Mouse (Mus musculus): Measurements from ENCODE around the gene Mgst3. TPM values are rescaled to one million over a fixed set of nuclear protein-coding genes. Genes with fewer than 3 reads are reported as not detected.

Gene Mgst3
- polyA plus RNA-seq, 1 experiment from 2014 or later: 404 TPM

GRCm38 (mm10) chr1:167387310-167387709 lies 6.3 kb downstream of the Mgst3 start:
- no peak for ATAC-seq (ENCODE audit: insufficient read depth)
- Histone ChIP-seq H3K27me3 (no peaks in the 10 kb centered on the region), H3K4me3 (replicated peaks) (0 out of 2 replicates have a peak overlapping the region, but pooled peaks have one; percentile 79), H3K4me2 (peak overlapping the region; percentile 79), H3K4me1 (replicated peaks) (peaks cover 93% of the 10 kb centered on the region), H3K9me3 (replicated peaks) (no peaks in the 10 kb centered on the region), H3K36me3 (replicated peaks) (peaks cover 51% of the 10 kb centered on the region), H3K27ac (replicated peaks) (peak overlapping the region; percentile 80), H3K9ac (peak overlapping the region; percentile 41)
- 59% methylated on average over 2 of the region's 2 CpGs for WGBS (ENCODE audit: insufficient replicate concordance)

DNA sequence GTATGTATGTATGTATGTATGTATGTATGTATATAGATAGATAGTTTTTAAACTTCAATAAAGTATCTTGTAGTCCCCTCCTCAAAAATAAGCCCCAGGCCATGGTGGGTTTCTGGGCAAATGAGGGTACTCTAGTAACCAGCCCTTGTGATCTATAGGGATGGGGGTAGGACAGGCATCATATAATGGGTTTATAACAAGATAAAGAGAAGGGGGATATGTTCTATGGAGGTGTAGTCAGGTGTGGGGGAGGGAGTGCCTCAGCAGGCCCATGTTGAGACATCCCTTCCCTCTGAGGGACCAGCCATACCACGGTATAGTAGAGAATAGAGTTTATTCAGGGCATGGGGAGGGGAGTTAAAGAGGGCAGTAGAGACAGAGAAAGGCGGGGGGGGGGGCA lies 7.2 kb downstream of the Mgst3 start:
- ATAC-seq (ENCODE audit: insufficient read depth): no peak
- Histone ChIP-seq H3K36me3 (replicated peaks) (peaks cover 51% of the 10 kb centered on the region), H3K4me3 (replicated peaks) (no peak overlapping the region), H3K9ac (peak overlapping the region; percentile 39; the same call in 1 of the 2 replicates), H3K27ac (replicated peaks) (peak overlapping the region; percentile 80), H3K4me2 (peak overlapping the region; percentile 79), H3K4me1 (replicated peaks) (peaks cover 97% of the 10 kb centered on the region), H3K9me3 (replicated peaks) (no peaks in the 10 kb centered on the region), H3K27me3 (no peaks in the 10 kb centered on the region)
- WGBS (ENCODE audit: insufficient replicate concordance): 65% methylated on average over 2 of the region's 2 CpGs

DNA sequence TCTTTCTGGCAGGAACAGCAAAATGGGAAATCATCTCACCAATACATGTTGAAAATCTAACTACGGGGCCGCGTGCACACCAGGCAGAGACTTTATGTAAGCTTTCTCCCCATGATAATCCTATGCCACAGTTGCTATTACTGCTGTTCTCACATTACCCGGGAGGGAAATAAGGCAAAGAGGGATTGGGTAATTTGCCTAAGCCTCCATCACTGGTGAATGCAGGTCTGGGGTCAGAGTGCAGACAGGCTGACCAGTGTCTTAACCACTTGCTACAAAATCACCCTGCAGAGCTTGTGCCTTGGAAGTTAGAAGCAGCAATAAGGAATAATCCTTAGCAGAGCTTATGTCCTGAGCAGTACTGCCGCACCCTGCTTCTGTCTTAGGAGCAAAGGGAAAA lies 8.0 kb downstream of the Mgst3 start:
- peak overlapping the region; percentile 50 for H3K9ac ChIP-seq
- 70% methylated on average over 5 of the region's 5 CpGs for WGBS (ENCODE audit: insufficient replicate concordance)
- H3K36me3 ChIP-seq (replicated peaks): peaks cover 46% of the 10 kb centered on the region
- no peaks in the 10 kb centered on the region for H3K27me3 ChIP-seq
- H3K4me1 ChIP-seq (replicated peaks): peaks cover 97% of the 10 kb centered on the region
- H3K9me3 ChIP-seq (replicated peaks): no peaks in the 10 kb centered on the region
- peak overlapping the region; percentile 97 for H3K27ac ChIP-seq (replicated peaks)
- peak overlapping the region; percentile 66 for H3K4me2 ChIP-seq
- no peak overlapping the region; the same call in 1 of the 2 replicates for H3K4me3 ChIP-seq (replicated peaks)
- no peak for ATAC-seq (ENCODE audit: insufficient read depth)

DNA sequence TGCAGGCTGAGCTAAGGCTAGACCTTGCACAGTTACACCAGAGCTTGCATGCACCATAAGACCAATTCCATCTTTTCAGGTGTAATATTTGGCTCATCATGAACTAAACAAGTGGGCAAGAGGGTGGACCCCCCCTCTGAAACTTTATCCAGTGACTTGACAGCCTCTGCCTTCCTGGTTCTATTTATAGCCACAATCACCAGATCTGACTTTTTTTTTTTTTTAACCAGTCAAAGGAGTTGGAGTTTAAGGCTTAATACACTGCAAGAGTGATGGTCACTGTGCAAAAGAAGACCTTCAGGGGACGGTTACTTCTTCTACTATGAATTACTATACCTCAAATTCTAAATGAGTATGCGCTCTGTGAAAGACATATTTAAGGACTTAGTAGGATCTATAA lies 8.4 kb downstream of the Mgst3 start:
- Histone ChIP-seq H3K4me3 (replicated peaks) (no peak overlapping the region), H3K4me2 (peak overlapping the region; percentile 66), H3K9ac (peak overlapping the region; percentile 50), H3K27ac (replicated peaks) (peak overlapping the region; percentile 97), H3K27me3 (no peaks in the 10 kb centered on the region), H3K9me3 (replicated peaks) (no peaks in the 10 kb centered on the region), H3K4me1 (replicated peaks) (peaks cover 97% of the 10 kb centered on the region), H3K36me3 (replicated peaks) (peaks cover 46% of the 10 kb centered on the region)
- WGBS (ENCODE audit: insufficient replicate concordance): 78% methylated on average over 2 of the region's 2 CpGs
- no peak for ATAC-seq (ENCODE audit: insufficient read depth)

DNA sequence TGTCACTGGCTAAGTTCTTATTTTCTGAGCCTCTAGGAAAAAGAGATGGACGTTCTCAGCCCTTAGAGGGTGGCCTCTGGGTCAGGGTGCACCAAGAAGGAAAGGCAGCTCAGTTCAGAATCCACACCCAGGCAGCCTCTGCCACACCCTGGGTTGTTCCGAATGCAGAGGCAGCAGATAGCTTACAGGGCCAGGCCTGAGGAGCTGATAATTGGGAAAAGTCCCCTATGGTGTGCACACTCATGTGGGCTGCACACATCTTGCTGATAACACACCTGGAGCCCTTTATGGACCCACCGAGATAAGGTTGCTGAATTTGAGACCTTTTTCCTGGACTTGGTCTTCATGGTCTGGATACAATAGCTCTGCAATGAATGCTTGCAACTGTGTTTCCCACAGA lies 9.5 kb downstream of the Mgst3 start:
- H3K9ac ChIP-seq: peak overlapping the region; percentile 50
- H3K9me3 ChIP-seq (replicated peaks): no peaks in the 10 kb centered on the region
- ATAC-seq (ENCODE audit: insufficient read depth): peak; percentile 99
- peak overlapping the region; percentile 66 for H3K4me2 ChIP-seq
- peak overlapping the region; percentile 97 for H3K27ac ChIP-seq (replicated peaks)
- WGBS (ENCODE audit: insufficient replicate concordance): 16% methylated on average over 3 of the region's 3 CpGs
- H3K27me3 ChIP-seq: no peaks in the 10 kb centered on the region
- peak overlapping the region; percentile 32 for H3K4me3 ChIP-seq (replicated peaks)
- peaks cover 46% of the 10 kb centered on the region for H3K36me3 ChIP-seq (replicated peaks)
- peaks cover 97% of the 10 kb centered on the region for H3K4me1 ChIP-seq (replicated peaks)

- Histone ChIP-seq H3K9me3 (replicated peaks) (no peaks in the 10 kb centered on the region), H3K4me1 (replicated peaks) (peaks cover 97% of the 10 kb centered on the region), H3K36me3 (replicated peaks) (peaks cover 46% of the 10 kb centered on the region), H3K4me2 (peak overlapping the region; percentile 66), H3K4me3 (replicated peaks) (peak overlapping the region; percentile 32), H3K27me3 (no peaks in the 10 kb centered on the region), H3K9ac (peak overlapping the region; percentile 32), H3K27ac (replicated peaks) (peak overlapping the region; percentile 97)
- 70% methylated on average over 5 of the region's 5 CpGs for WGBS (ENCODE audit: insufficient replicate concordance)
- ATAC-seq (ENCODE audit: insufficient read depth): no peak
These were observed 10.5 kb downstream of the Mgst3 start for GRCm38 (mm10) chr1:167383178-167383577.

- H3K9me3 ChIP-seq (replicated peaks): no peaks in the 10 kb centered on the region
- peaks cover 46% of the 10 kb centered on the region for H3K36me3 ChIP-seq (replicated peaks)
- peaks cover 96% of the 10 kb centered on the region for H3K4me1 ChIP-seq (replicated peaks)
- 57% methylated on average over 5 of the region's 5 CpGs for WGBS (ENCODE audit: insufficient replicate concordance)
- peak overlapping the region; percentile 32; the same call in 1 of the 2 replicates for H3K9ac ChIP-seq
- no peaks in the 10 kb centered on the region for H3K27me3 ChIP-seq
- H3K27ac ChIP-seq (replicated peaks): peak overlapping the region; percentile 97
- H3K4me2 ChIP-seq: peak overlapping the region; percentile 66
- H3K4me3 ChIP-seq (replicated peaks): peak overlapping the region; percentile 10
- ATAC-seq (ENCODE audit: insufficient read depth): no peak
These were observed 10.9 kb downstream of the Mgst3 start for GRCm38 (mm10) chr1:167382763-167383162.

DNA sequence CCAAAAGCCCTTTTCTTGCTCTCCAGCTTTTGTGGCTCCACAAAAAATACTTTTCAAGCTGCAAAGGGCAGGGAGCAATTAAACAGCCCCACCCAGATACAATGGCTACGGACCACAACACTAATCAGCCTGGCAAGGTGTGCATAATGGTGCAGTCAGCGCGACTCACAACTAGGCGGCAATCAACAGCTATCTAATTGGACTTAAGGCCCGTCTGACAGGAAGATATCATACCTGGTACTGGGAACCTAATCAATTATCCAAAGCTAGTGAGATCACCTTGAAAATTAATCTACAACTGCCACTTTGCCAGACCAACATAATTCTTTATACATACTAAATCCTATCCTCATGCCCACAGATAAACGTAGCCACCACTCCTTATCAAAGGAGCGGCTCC lies 11.3 kb downstream of the Mgst3 start:
- 24% methylated on average over 7 of the region's 7 CpGs for WGBS (ENCODE audit: insufficient replicate concordance)
- H3K4me1 ChIP-seq (replicated peaks): peaks cover 96% of the 10 kb centered on the region
- H3K27me3 ChIP-seq: no peaks in the 10 kb centered on the region
- no peak overlapping the region; the same call in 1 of the 2 replicates for H3K4me3 ChIP-seq (replicated peaks)
- H3K27ac ChIP-seq (replicated peaks): peak overlapping the region; percentile 97
- no peak for ATAC-seq (ENCODE audit: insufficient read depth)
- H3K4me2 ChIP-seq: peak overlapping the region; percentile 66
- H3K9me3 ChIP-seq (replicated peaks): no peaks in the 10 kb centered on the region
- peaks cover 48% of the 10 kb centered on the region for H3K36me3 ChIP-seq (replicated peaks)
- 0 out of 2 replicates have a peak overlapping the region, but pooled peaks have one; percentile 10 for H3K9ac ChIP-seq

GRCm38 (mm10) chr1:167381050-167382015 lies 12.3 kb downstream of the Mgst3 start:
- peak overlapping the region; percentile 97 for H3K27ac ChIP-seq (replicated peaks)
- peak overlapping the region; percentile 66 for H3K4me2 ChIP-seq
- no peak for ATAC-seq (ENCODE audit: insufficient read depth)
- peaks cover 96% of the 10 kb centered on the region for H3K4me1 ChIP-seq (replicated peaks)
- 78% methylated on average over 8 of the region's 8 CpGs for WGBS (ENCODE audit: insufficient replicate concordance)
- H3K4me3 ChIP-seq (replicated peaks): no peak overlapping the region
- no peak overlapping the region for H3K9ac ChIP-seq
- no peaks in the 10 kb centered on the region for H3K27me3 ChIP-seq
- peaks cover 55% of the 10 kb centered on the region for H3K36me3 ChIP-seq (replicated peaks)
- H3K9me3 ChIP-seq (replicated peaks): no peaks in the 10 kb centered on the region

DNA sequence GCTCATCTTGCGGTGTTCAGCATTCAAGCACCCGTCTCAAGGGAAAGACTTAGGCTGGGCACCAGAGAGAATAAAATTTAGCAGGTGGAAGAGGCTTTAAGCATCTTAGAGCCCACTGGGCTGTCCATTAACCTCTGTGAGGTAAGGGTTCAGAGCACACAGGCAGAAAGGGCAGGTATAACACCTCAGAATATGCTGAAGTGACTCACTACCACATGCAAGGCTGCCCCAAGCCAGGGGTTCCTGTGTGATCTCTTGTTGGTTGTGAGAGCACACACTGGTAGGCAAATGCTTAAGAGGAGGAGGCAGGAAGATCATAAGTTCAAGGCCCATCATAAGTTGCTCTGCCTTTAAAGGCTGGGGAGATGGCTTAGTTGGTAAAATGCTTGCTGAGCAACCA lies 13.4 kb downstream of the Mgst3 start:
- peak overlapping the region; percentile 53 for H3K27ac ChIP-seq (replicated peaks)
- peaks cover 97% of the 10 kb centered on the region for H3K4me1 ChIP-seq (replicated peaks)
- WGBS (ENCODE audit: insufficient replicate concordance): 96% methylated on average over 2 of the region's 2 CpGs
- no peak overlapping the region; the same call in 1 of the 2 replicates for H3K4me2 ChIP-seq
- no peak for ATAC-seq (ENCODE audit: insufficient read depth)
- no peak overlapping the region for H3K4me3 ChIP-seq (replicated peaks)
- H3K27me3 ChIP-seq: no peaks in the 10 kb centered on the region
- H3K36me3 ChIP-seq (replicated peaks): peaks cover 60% of the 10 kb centered on the region
- 0 out of 2 replicates have a peak overlapping the region, but pooled peaks have one; percentile 12 for H3K9ac ChIP-seq
- no peaks in the 10 kb centered on the region for H3K9me3 ChIP-seq (replicated peaks)

DNA sequence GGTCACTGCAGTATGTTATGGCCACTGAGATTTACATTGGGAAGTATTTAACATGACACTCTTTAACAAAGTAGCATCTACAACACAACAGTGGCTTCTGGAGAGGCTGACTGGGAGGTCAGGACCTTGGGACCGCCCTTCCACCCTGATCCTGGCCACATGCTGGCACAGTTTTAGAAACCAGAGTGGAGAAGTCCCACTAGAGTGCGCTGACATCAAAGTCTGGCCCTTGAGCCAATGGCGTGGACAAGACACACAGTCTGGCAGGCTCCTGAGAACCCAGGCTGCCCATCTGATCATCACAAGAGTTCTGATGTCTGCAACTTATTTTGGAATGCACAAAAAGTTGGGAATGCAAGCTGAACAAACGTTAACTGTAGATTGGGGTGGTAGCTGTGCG lies 13.9 kb downstream of the Mgst3 start:
- no peaks in the 10 kb centered on the region for H3K27me3 ChIP-seq
- H3K27ac ChIP-seq (replicated peaks): peak overlapping the region; percentile 53; the same call in 1 of the 2 replicates
- 0 out of 2 replicates have a peak overlapping the region, but pooled peaks have one; percentile 12 for H3K9ac ChIP-seq
- no peaks in the 10 kb centered on the region for H3K9me3 ChIP-seq (replicated peaks)
- H3K4me2 ChIP-seq: no peak overlapping the region
- H3K36me3 ChIP-seq (replicated peaks): peaks cover 64% of the 10 kb centered on the region
- H3K4me1 ChIP-seq (replicated peaks): peaks cover 97% of the 10 kb centered on the region
- 88% methylated on average over 5 of the region's 5 CpGs for WGBS (ENCODE audit: insufficient replicate concordance)
- H3K4me3 ChIP-seq (replicated peaks): no peak overlapping the region
- no peak for ATAC-seq (ENCODE audit: insufficient read depth)

Data from liver, embryonic 15.5 days (tissue).